Mouse (Mus musculus): Measurements from ENCODE around the gene Gm49510.

DNA sequence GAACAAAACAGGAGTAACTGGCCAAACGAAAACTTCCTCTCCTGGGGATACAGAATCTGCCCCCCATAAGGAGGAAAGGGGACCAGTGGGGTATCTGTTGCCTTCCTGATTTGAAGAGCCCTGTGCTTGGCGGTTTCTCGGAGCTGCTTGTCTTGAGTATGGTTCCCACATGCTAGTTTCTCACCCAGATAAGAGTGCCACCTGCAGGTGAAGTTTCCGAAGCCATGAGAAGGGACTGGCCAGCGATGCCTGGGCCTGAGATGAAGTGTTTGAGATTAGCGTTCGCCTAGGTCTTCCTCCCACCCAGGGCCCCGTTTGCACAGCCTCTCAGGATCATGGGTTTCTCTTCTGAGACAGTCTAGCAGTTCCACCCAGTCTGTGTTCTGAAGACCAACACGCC is 12.6 kb downstream of the Gm49510 start:
- TF ChIP-seq CTCF (conservative IDR thresholded peaks at IDR 0.05; ENCODE audit: insufficient read depth, insufficient read length, low read depth, low read length) (peak; percentile 58), POLR2A (IDR thresholded peaks at IDR 0.05; ENCODE audit: low read depth, low read length) (no peak)

Measured in kidney, adult 2 months (tissue).